Mouse (Mus musculus) ES-E14 (cell line): ENCODE measurements around the gene Map4k4. TPM values are rescaled to one million over a fixed set of nuclear protein-coding genes. Genes with fewer than 3 reads are reported as not detected.

Source experiments
- DNase-seq: peaks from one replicate; pipeline ENCODE4 v3.0.0-alpha.2; 2013; ENCODE audit warnings: low read depth, low spot score
- H3K27ac ChIP-seq: 2 replicates; pipeline ENCODE4 v1.5.1; 2012; ENCODE audit warnings: low read depth, mild to moderate bottlenecking, low read length, moderate library complexity, mixed read lengths; ENCODE audit not compliant: poor library complexity, insufficient read depth, severe bottlenecking
- H3K36me3 ChIP-seq: 2 replicates; pipeline ENCODE4 v1.6.1; 2012; ENCODE audit warnings: mild to moderate bottlenecking, low read length, moderate library complexity, mixed read lengths; ENCODE audit not compliant: control insufficient read depth, poor library complexity, insufficient read depth, severe bottlenecking
- H3K4me1 ChIP-seq, 2 experiments: fragments of 150-350 bp in 1 of 2; sonication (generic) in 1 of 2; 2 replicates each; pipeline ENCODE4 v1.6.1; 2012; ENCODE audit warnings: low read length in 2 of 2, mild to moderate bottlenecking in 1 of 2, mixed read lengths in 1 of 2; ENCODE audit not compliant: control insufficient read depth in 2 of 2, insufficient read depth in 2 of 2, poor library complexity in 1 of 2
- H3K4me3 ChIP-seq, 2 experiments: fragments of 150-350 bp in 1 of 2; sonication (generic) in 1 of 2; 2 replicates each; pipeline ENCODE4 v1.5.1; 2012; ENCODE audit warnings: low read length in 2 of 2, low read depth in 1 of 2, mild to moderate bottlenecking in 1 of 2, mixed read lengths in 1 of 2; ENCODE audit not compliant: insufficient read depth in 1 of 2, poor library complexity in 1 of 2, severe bottlenecking in 1 of 2
- H3K9ac ChIP-seq: 2 replicates; pipeline ENCODE4 v1.6.1; 2012; ENCODE audit warnings: low read depth, mild to moderate bottlenecking, low read length, mixed read lengths; ENCODE audit not compliant: poor library complexity, insufficient read depth, severe bottlenecking
- H3K9me3 ChIP-seq: fragments of 150-350 bp; sonication (generic); 2 replicates; pipeline ENCODE4 v1.6.1; 2012; ENCODE audit warnings: low read depth, mild to moderate bottlenecking, low read length; ENCODE audit not compliant: control insufficient read depth, insufficient read depth
- CHD2 ChIP-seq: IDR thresholded peaks from 2 replicates; pipeline ENCODE4 v1.6.1; 2014; ENCODE audit warnings: mild to moderate bottlenecking, low read depth, low read length, inconsistent platforms
- HCFC1 ChIP-seq: IDR thresholded peaks from 2 replicates; pipeline ENCODE4 v1.6.1; 2012; ENCODE audit warnings: low read length, inconsistent platforms, borderline replicate concordance; ENCODE audit not compliant: insufficient read depth
- MAFK ChIP-seq: IDR thresholded peaks from 2 replicates; pipeline ENCODE4 v1.6.1; 2014; ENCODE audit warnings: mild to moderate bottlenecking, low read depth, low read length, inconsistent platforms; ENCODE audit not compliant: insufficient read depth
- ZC3H11A ChIP-seq: IDR thresholded peaks from 2 replicates; pipeline ENCODE4 v1.6.1; 2012; ENCODE audit warnings: low read depth, mild to moderate bottlenecking, inconsistent platforms, low read length, borderline replicate concordance
- ZNF384 ChIP-seq: IDR thresholded peaks from 2 replicates; pipeline ENCODE4 v1.6.1; 2012; ENCODE audit warnings: low read depth, low read length, inconsistent platforms
- in situ Hi-C, 2 experiments: fragments of 600-800 bp; cut with MboI; formaldehyde crosslinking; loops; one replicate each; pipeline ENCODE4 v1.15.1; 2025; ENCODE audit warnings: low sequenced_read_pairs in 2 of 2, inconsistent platforms in 1 of 2; ENCODE audit not compliant: unreplicated experiment in 2 of 2
- total RNA-seq: library from RNA; depleted of rRNA; stranded (reverse); fragments of 300-350 nt; gene quantifications from 2 replicates; pipeline ENCODE4 v1.2.3, GENCODE M21; 2012

The Map4k4 gene
- total RNA-seq, 1 experiment: 142 TPM

- no peak for TF ChIP-seq ZC3H11A
- TF ChIP-seq ZNF384: no peak
- no peak for TF ChIP-seq CHD2
- no peak for TF ChIP-seq HCFC1
- TF ChIP-seq MAFK: no peak
- in situ Hi-C loops: no loop called here
- no peak for DNase-seq
- Histone ChIP-seq H3K4me3 (no peak overlapping the region), H3K27ac (no peak overlapping the region), H3K36me3 (no peaks in the 10 kb centered on the region), H3K9ac (no peak overlapping the region), H3K9me3 (no peaks in the 10 kb centered on the region), H3K4me1 (peaks cover 0 to 9% of the 10 kb centered on the region in 2 experiments; a peak in 2 of 4 replicates)
Measured at GRCm38 (mm10) chr1:40058013-40058412, 157.3 kb downstream of the Map4k4 start.

GRCm38 (mm10) chr1:40059122-40059774, 158.5 kb downstream of the Map4k4 start:
- in situ Hi-C loops: no loop called here
- Histone ChIP-seq H3K9ac (no peak overlapping the region), H3K36me3 (no peaks in the 10 kb centered on the region), H3K4me1 (peaks cover 0 to 9% of the 10 kb centered on the region in 2 experiments; a peak in 2 of 4 replicates), H3K27ac (no peak overlapping the region), H3K9me3 (no peaks in the 10 kb centered on the region), H3K4me3 (no peak overlapping the region)
- DNase-seq: no peak
- no peak for TF ChIP-seq ZNF384
- no peak for TF ChIP-seq ZC3H11A
- TF ChIP-seq CHD2: no peak
- no peak for TF ChIP-seq HCFC1
- TF ChIP-seq MAFK: no peak

DNA sequence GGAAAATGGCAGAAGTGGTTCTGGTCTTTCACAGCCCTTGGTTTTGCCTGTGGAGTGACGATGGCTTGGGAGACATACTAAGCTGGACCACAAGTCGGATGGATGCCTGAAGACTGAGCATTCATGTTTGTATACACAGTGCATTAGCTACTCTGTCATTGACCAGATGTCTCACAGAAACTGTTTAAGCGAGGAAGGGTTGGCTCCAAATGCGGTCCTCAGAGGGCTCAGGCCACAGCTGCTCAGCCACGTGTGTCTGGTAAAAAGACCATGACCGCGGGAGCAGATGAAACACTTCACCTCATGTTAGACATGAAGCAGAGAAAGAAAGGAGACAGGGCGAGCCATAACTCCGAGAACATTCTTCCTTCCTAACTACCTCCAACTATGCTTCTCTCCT, 160.6 kb downstream of the Map4k4 start:
- H3K9me3 ChIP-seq: no peaks in the 10 kb centered on the region
- DNase-seq: no peak
- no peak overlapping the region for H3K27ac ChIP-seq
- H3K4me1 ChIP-seq: peaks cover 0 to 9% of the 10 kb centered on the region in 2 experiments; a peak in 2 of 4 replicates
- H3K9ac ChIP-seq: no peak overlapping the region
- in situ Hi-C loops: no loop called here
- no peak overlapping the region for H3K4me3 ChIP-seq
- H3K36me3 ChIP-seq: no peaks in the 10 kb centered on the region
- no peak for TF ChIP-seq HCFC1
- no peak for TF ChIP-seq ZNF384
- no peak for TF ChIP-seq MAFK
- TF ChIP-seq CHD2: no peak
- no peak for TF ChIP-seq ZC3H11A

DNA sequence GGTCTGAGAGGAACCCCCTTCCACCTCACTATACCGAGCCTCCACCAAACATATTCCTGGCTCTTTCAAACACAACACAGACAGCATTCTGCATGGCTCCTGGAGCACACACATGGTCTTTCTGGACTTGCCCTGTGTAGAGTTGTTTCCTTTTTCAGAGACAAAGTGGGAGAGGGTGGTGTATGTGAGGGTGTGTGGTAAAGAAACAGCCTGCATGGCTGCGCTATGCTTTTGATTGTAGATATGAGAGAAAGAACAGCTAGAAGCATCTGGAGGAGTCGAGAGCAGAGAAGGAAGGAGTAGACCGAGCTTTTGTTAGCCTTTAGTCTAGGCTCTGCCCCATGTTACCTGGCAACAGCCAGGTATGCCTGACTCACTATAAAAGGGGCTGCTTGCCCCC, 162.7 kb downstream of the Map4k4 start:
- TF ChIP-seq ZNF384: no peak
- no peak for TF ChIP-seq MAFK
- no peak for TF ChIP-seq HCFC1
- no peak for TF ChIP-seq ZC3H11A
- no peak for TF ChIP-seq CHD2
- no peak overlapping the region for H3K9ac ChIP-seq
- DNase-seq: no peak
- H3K4me3 ChIP-seq: no peak overlapping the region
- no peaks in the 10 kb centered on the region for H3K9me3 ChIP-seq
- no peaks in the 10 kb centered on the region for H3K4me1 ChIP-seq
- in situ Hi-C loops: no loop called here
- H3K27ac ChIP-seq: no peak overlapping the region
- no peaks in the 10 kb centered on the region for H3K36me3 ChIP-seq

- no peak overlapping the region for H3K9ac ChIP-seq
- in situ Hi-C loops: no loop called here
- no peak overlapping the region for H3K4me3 ChIP-seq
- H3K4me1 ChIP-seq: no peaks in the 10 kb centered on the region
- H3K36me3 ChIP-seq: no peaks in the 10 kb centered on the region
- no peak for DNase-seq
- TF ChIP-seq ZNF384 (no peak), HCFC1 (no peak), MAFK (no peak), ZC3H11A (no peak), CHD2 (no peak)
- no peak overlapping the region for H3K27ac ChIP-seq
- no peaks in the 10 kb centered on the region for H3K9me3 ChIP-seq
Measured at GRCm38 (mm10) chr1:40064508-40064907, 163.8 kb downstream of the Map4k4 start.
